Mouse (Mus musculus) cortical plate, adult 2 months (tissue): ENCODE measurements around the gene Inpp5b.

ENCODE experiments used
- CTCF ChIP-seq: fragments of 200-500 bp; IDR thresholded peaks from 2 replicates; pipeline ENCODE4 v1.5.1; 2011; ENCODE audit warnings: mild to moderate bottlenecking, control low read depth, low read length; ENCODE audit not compliant: insufficient read depth; ENCODE audit errors: extremely low read depth
- POLR2A ChIP-seq: fragments of 200-500 bp; IDR thresholded peaks from 2 replicates; pipeline ENCODE4 v1.6.1; 2011; ENCODE audit warnings: mild to moderate bottlenecking, low read length, control low read depth; ENCODE audit not compliant: insufficient read depth; ENCODE audit errors: extremely low read depth

DNA sequence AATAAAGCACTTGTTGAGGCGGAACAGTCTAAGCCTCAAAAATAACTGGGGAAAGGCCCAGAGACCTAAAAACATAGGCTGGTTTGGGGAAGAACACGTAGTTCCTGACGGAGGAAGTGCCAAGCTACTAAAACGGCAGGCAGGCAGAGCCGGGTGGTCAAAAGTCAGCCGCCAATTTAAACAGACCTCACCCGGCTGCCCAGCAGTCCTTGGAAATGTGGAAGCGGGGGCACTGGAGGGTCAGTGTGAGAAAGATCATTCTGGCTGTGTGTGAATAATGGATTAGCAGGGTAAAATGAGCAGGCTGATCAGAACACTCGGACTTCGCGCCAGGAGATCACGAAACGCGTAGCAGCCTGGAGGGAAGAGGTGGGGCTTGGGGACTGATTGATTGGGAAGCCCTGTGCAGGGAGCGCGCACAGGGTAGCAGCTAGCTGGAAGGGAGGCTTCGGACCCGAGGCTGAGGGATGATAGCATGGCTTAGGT, 31.6 kb upstream of the Inpp5b start:
- TF ChIP-seq POLR2A (no peak), CTCF (no peak)
